Mouse (Mus musculus) midbrain, embryonic 13.5 days (tissue): ENCODE data around the gene Stk4. TPM values are rescaled to one million over a fixed set of nuclear protein-coding genes. Genes with fewer than 3 reads are reported as not detected.

Experiments
- ATAC-seq: fragments of 200-750 bp; cut with Nextera tagmentation; 2 replicates; pipeline ENCODE4 v1.8.0; 2017; ENCODE audit warnings: mild to moderate bottlenecking, moderate TSS enrichment, moderate library complexity
- H3K27ac ChIP-seq: fragments of 300-500 bp; sonication (generic); 2 replicates; pipeline ENCODE4 v1.5.1; 2015; ENCODE audit warnings: inconsistent platforms, mild to moderate bottlenecking, moderate library complexity
- H3K27me3 ChIP-seq: fragments of 300-500 bp; sonication (generic); 2 replicates; pipeline ENCODE4 v1.6.1; 2015; ENCODE audit warnings: mild to moderate bottlenecking, inconsistent platforms
- H3K36me3 ChIP-seq: fragments of 300-500 bp; sonication (generic); 2 replicates; pipeline ENCODE4 v1.6.1; 2015; ENCODE audit warnings: mild to moderate bottlenecking, inconsistent platforms
- H3K4me1 ChIP-seq: fragments of 300-500 bp; sonication (generic); replicated peaks from 2 replicates; pipeline ENCODE4 v1.6.1; 2015; ENCODE audit warnings: inconsistent platforms
- H3K4me2 ChIP-seq: fragments of 300-500 bp; sonication (generic); replicated peaks from 2 replicates; pipeline ENCODE4 v1.6.1; 2015; ENCODE audit warnings: moderate library complexity, mild to moderate bottlenecking, inconsistent platforms
- H3K4me3 ChIP-seq: fragments of 300-500 bp; sonication (generic); replicated peaks from 2 replicates; pipeline ENCODE4 v1.5.1; 2015; ENCODE audit warnings: mild to moderate bottlenecking, inconsistent platforms
- H3K9ac ChIP-seq: fragments of 300-500 bp; sonication (generic); replicated peaks from 2 replicates; pipeline ENCODE4 v1.6.1; 2015; ENCODE audit warnings: mild to moderate bottlenecking, inconsistent platforms
- H3K9me3 ChIP-seq: fragments of 300-500 bp; sonication (generic); 2 replicates; pipeline ENCODE4 v1.6.1; 2016; ENCODE audit warnings: mild to moderate bottlenecking, inconsistent platforms
- WGBS: fragments of 180-500 bp; shearing (Covaris S2); methylation state at CpG from one replicate; pipeline ENCODE4 v1.1.7; 2015; 5-methylcytosine and 5-hydroxymethylcytosine counted together
- polyA plus RNA-seq: library from polyadenylated mRNA; unstranded; fragments of >200 nt; fragmentation: Nextera tagmentation; extraction: Ambion mirVana; gene quantifications from 2 replicates; pipeline ENCODE4 v1.2.1, GENCODE M21; 2015

Stk4 gene
- polyA plus RNA-seq, 1 experiment from 2014 or later, result 27.0 TPM

GRCm38 (mm10) chr2:164136393-164136792 is 66.3 kb downstream of the Stk4 start:
- H3K4me1 ChIP-seq, result peaks cover 28% of the 10 kb centered on the region
- H3K4me2 ChIP-seq, result no peak overlapping the region
- no peaks in the 10 kb centered on the region for H3K27me3 ChIP-seq
- H3K9me3 ChIP-seq, result no peaks in the 10 kb centered on the region
- H3K9ac ChIP-seq, result no peak overlapping the region
- H3K27ac ChIP-seq, result no peak overlapping the region
- WGBS, result 20% methylated on average over 2 of the region's 2 CpGs
- peaks cover 4% of the 10 kb centered on the region; the same call in 1 of the 2 replicates for H3K36me3 ChIP-seq
- ATAC-seq, result no peak
- no peak overlapping the region for H3K4me3 ChIP-seq

DNA sequence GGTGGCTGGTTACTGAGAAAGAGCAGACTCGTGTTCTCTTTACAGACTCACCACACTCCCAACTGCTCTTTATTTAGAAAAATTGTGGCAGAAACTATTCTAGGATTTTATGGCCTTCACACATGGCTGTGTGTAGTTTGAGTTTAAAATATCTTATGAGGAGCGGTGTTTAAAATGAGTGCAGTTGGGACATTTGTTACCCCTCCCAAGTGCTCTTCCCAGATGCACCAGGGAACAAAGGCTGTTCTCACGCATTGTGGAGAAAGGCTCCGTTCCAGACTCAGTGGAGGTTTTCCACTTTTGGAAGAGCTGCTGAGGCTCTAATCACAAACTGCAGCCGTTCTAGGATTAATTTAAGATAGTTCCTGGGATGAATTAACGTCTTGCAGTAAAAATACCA is 67.6 kb downstream of the Stk4 start:
- H3K9me3 ChIP-seq, result no peaks in the 10 kb centered on the region
- no peak overlapping the region for H3K4me2 ChIP-seq
- no peaks in the 10 kb centered on the region for H3K36me3 ChIP-seq
- H3K9ac ChIP-seq, result no peak overlapping the region
- no peak for ATAC-seq
- 75% methylated on average over 6 of the region's 6 CpGs for WGBS
- no peak overlapping the region for H3K27ac ChIP-seq
- peaks cover 28% of the 10 kb centered on the region for H3K4me1 ChIP-seq
- H3K4me3 ChIP-seq, result no peak overlapping the region
- no peaks in the 10 kb centered on the region for H3K27me3 ChIP-seq

- Histone ChIP-seq H3K4me3 (no peak overlapping the region), H3K9ac (no peak overlapping the region), H3K9me3 (no peaks in the 10 kb centered on the region), H3K36me3 (0 out of 2 replicates have a peak, but pooled peaks cover 5% of the 10 kb centered on the region), H3K4me1 (peaks cover 9% of the 10 kb centered on the region; the same call in 1 of the 2 replicates), H3K4me2 (no peak overlapping the region), H3K27ac (no peak overlapping the region; the same call in none of the 2 replicates), H3K27me3 (no peaks in the 10 kb centered on the region)
- ATAC-seq, result no peak
- 60% methylated on average over 10 of the region's 10 CpGs for WGBS
These were observed 71.9 kb downstream of the Stk4 start for GRCm38 (mm10) chr2:164142021-164142420.

GRCm38 (mm10) chr2:164144025-164144424 is 73.9 kb downstream of the Stk4 start:
- Histone ChIP-seq H3K36me3 (0 out of 2 replicates have a peak, but pooled peaks cover 7% of the 10 kb centered on the region), H3K9me3 (no peaks in the 10 kb centered on the region), H3K4me1 (0 out of 2 replicates have a peak, but pooled peaks cover 3% of the 10 kb centered on the region), H3K4me2 (no peak overlapping the region), H3K27me3 (no peaks in the 10 kb centered on the region), H3K9ac (no peak overlapping the region), H3K27ac (no peak overlapping the region), H3K4me3 (no peak overlapping the region)
- WGBS, result 58% methylated on average over 6 of the region's 6 CpGs
- no peak for ATAC-seq

GRCm38 (mm10) chr2:164144541-164144940 is 74.4 kb downstream of the Stk4 start:
- Histone ChIP-seq H3K9me3 (no peaks in the 10 kb centered on the region), H3K27me3 (no peaks in the 10 kb centered on the region), H3K27ac (no peak overlapping the region), H3K9ac (no peak overlapping the region), H3K36me3 (0 out of 2 replicates have a peak, but pooled peaks cover 7% of the 10 kb centered on the region), H3K4me3 (no peak overlapping the region), H3K4me1 (0 out of 2 replicates have a peak, but pooled peaks cover 3% of the 10 kb centered on the region), H3K4me2 (no peak overlapping the region)
- no peak for ATAC-seq
- 82% methylated on average over 10 of the region's 10 CpGs for WGBS

DNA sequence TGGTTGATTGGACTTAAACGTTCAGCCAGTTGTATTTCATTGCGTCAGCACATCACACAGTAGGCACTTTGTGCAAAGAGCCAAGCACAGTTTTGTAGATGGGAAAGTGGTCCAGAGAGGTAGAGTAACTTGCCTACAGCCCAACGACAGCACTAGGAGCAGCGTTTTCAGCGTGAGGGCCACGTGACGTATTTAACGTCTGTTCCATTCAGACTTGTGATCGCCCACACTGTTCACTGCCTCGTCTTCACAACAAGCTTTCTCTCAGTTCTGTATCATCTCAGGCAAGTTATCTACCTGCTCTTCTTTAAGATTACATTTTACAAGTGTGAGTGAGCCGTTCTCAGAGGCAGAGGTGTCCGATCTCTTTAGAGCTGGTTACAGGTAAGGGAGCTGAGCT is 76.4 kb downstream of the Stk4 start:
- Histone ChIP-seq H3K4me2 (no peak overlapping the region), H3K36me3 (peaks cover 12% of the 10 kb centered on the region; the same call in 1 of the 2 replicates), H3K27me3 (no peaks in the 10 kb centered on the region), H3K27ac (no peak overlapping the region), H3K4me3 (no peak overlapping the region), H3K4me1 (0 out of 2 replicates have a peak, but pooled peaks cover 3% of the 10 kb centered on the region), H3K9ac (no peak overlapping the region), H3K9me3 (no peaks in the 10 kb centered on the region)
- ATAC-seq, result no peak
- 96% methylated on average over 12 of the region's 12 CpGs for WGBS

GRCm38 (mm10) chr2:164150086-164150760 is 80.1 kb downstream of the Stk4 start:
- Histone ChIP-seq H3K27ac (no peak overlapping the region), H3K4me3 (no peak overlapping the region), H3K36me3 (peaks cover 41% of the 10 kb centered on the region), H3K27me3 (no peaks in the 10 kb centered on the region), H3K4me1 (no peaks in the 10 kb centered on the region), H3K9ac (no peak overlapping the region), H3K4me2 (no peak overlapping the region), H3K9me3 (no peaks in the 10 kb centered on the region)
- WGBS, result 53% methylated on average over 14 of the region's 14 CpGs
- ATAC-seq, result no peak

GRCm38 (mm10) chr2:164152341-164152740 is 82.2 kb downstream of the Stk4 start:
- Histone ChIP-seq H3K36me3 (peaks cover 44% of the 10 kb centered on the region), H3K9me3 (no peaks in the 10 kb centered on the region), H3K4me1 (no peaks in the 10 kb centered on the region), H3K27me3 (no peaks in the 10 kb centered on the region), H3K4me3 (no peak overlapping the region), H3K9ac (no peak overlapping the region), H3K4me2 (no peak overlapping the region), H3K27ac (no peak overlapping the region)
- ATAC-seq, result no peak
- 91% methylated on average over 11 of the region's 11 CpGs for WGBS

DNA sequence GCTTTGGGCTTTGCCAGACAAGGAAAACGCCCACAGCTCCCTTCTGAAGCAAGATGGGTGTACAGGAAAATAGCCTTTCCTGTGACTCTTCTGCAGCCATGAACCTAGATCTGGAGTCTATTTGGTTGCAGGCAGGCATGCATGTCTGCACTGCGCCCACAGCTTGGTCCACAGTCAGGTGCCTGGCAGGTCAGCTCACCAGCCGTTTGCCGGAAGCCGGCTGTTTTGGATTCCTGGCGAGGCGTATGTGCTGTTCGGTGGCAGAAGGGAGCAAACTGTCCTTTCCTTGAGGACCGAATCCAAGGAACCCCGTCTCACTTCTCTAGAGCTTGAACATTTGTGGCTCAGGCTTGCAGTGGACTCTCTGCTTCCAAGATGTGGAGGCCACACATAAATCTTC is 83.9 kb downstream of the Stk4 start:
- H3K4me2 ChIP-seq, result no peak overlapping the region
- H3K36me3 ChIP-seq, result peaks cover 43% of the 10 kb centered on the region
- ATAC-seq, result no peak
- no peaks in the 10 kb centered on the region for H3K4me1 ChIP-seq
- no peak overlapping the region for H3K4me3 ChIP-seq
- no peaks in the 10 kb centered on the region for H3K9me3 ChIP-seq
- no peak overlapping the region for H3K9ac ChIP-seq
- H3K27me3 ChIP-seq, result no peaks in the 10 kb centered on the region
- H3K27ac ChIP-seq, result no peak overlapping the region
- 95% methylated on average over 10 of the region's 10 CpGs for WGBS

GRCm38 (mm10) chr2:164156158-164156557 is 86.0 kb downstream of the Stk4 start:
- no peak overlapping the region for H3K4me3 ChIP-seq

GRCm38 (mm10) chr2:164158838-164159237 is 88.7 kb downstream of the Stk4 start:
- Histone ChIP-seq H3K27ac (no peak overlapping the region), H3K9me3 (no peaks in the 10 kb centered on the region), H3K4me2 (no peak overlapping the region), H3K9ac (no peak overlapping the region), H3K4me3 (no peak overlapping the region), H3K36me3 (peaks cover 19% of the 10 kb centered on the region), H3K4me1 (no peaks in the 10 kb centered on the region), H3K27me3 (no peaks in the 10 kb centered on the region)
- WGBS, result 90% methylated on average over 2 of the region's 2 CpGs
- no peak for ATAC-seq

More at GRCm38 (mm10) chr2:164156158-164156557, 86.0 kb downstream of the Stk4 start:
- 87% methylated on average over 7 of the region's 7 CpGs for WGBS
- no peaks in the 10 kb centered on the region for H3K27me3 ChIP-seq
- no peaks in the 10 kb centered on the region for H3K9me3 ChIP-seq
- no peak for ATAC-seq
- no peak overlapping the region for H3K27ac ChIP-seq
- H3K9ac ChIP-seq, result no peak overlapping the region
- no peaks in the 10 kb centered on the region for H3K4me1 ChIP-seq
- H3K4me2 ChIP-seq, result no peak overlapping the region
- H3K36me3 ChIP-seq, result peaks cover 42% of the 10 kb centered on the region

DNA sequence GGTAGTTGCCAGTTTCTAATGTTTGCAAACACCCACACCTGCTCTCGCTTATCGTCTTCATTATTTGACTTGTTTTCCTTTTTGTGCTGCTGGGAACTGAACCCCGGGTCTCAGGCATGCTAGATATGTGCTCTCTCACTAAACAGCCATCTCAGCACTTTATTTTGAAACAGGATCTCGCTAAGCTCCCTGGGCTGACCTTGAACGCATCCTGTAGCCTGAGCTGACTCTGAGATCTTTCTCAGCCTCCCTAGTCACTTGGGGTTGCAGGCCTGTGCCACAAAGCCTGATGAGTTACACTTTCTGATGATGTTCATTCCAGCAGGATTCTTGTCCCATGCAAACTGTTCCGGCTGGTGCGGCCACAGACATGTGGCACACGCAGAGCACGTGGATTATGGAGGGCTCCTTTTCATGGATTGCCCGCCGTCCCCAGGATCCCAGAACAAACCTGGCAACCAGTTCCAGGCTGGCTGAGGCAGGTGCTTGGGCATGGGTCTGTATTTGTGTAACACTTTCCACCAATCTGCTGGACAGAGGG is 91.5 kb downstream of the Stk4 start:
- no peak overlapping the region for H3K27ac ChIP-seq
- no peaks in the 10 kb centered on the region for H3K36me3 ChIP-seq
- no peak overlapping the region for H3K4me2 ChIP-seq
- no peak overlapping the region for H3K9ac ChIP-seq
- no peak for ATAC-seq
- H3K4me1 ChIP-seq, result no peaks in the 10 kb centered on the region
- H3K27me3 ChIP-seq, result peaks cover 18% of the 10 kb centered on the region
- no peaks in the 10 kb centered on the region for H3K9me3 ChIP-seq
- no peak overlapping the region for H3K4me3 ChIP-seq
- 87% methylated on average over 11 of the region's 11 CpGs for WGBS
